Mouse (Mus musculus) liver, postnatal 0 days (tissue): ENCODE measurements around the gene Mcm9. TPM values are rescaled to one million over a fixed set of nuclear protein-coding genes. Genes with fewer than 3 reads are reported as not detected.

Experiments used
- ATAC-seq: fragments of 200-750 bp; cut with Nextera tagmentation; 2 replicates; pipeline ENCODE4 v1.8.0; 2017; ENCODE audit warnings: mild to moderate bottlenecking, moderate library complexity
- DNase-seq: peaks from one replicate; pipeline ENCODE4 v3.0.0-alpha.2; 2016
- H3K27ac ChIP-seq: fragments of 300-500 bp; sonication (generic); 2 replicates; pipeline ENCODE4 v1.5.1; 2014; ENCODE audit warnings: antibody characterized with exemption, moderate library complexity, mild to moderate bottlenecking, low read depth
- H3K27me3 ChIP-seq: fragments of 300-500 bp; sonication (generic); 2 replicates; pipeline ENCODE4 v1.6.1; 2014; ENCODE audit warnings: low read length, control low read depth, mixed read lengths; ENCODE audit not compliant: insufficient read depth
- H3K36me3 ChIP-seq: fragments of 300-500 bp; sonication (generic); replicated peaks from 2 replicates; pipeline ENCODE4 v1.6.1; 2014; ENCODE audit warnings: mild to moderate bottlenecking, control low read depth, low read length, moderate library complexity, mixed read lengths; ENCODE audit not compliant: insufficient read depth
- H3K4me1 ChIP-seq: fragments of 300-500 bp; sonication (generic); 2 replicates; pipeline ENCODE4 v1.6.1; 2014; ENCODE audit warnings: antibody characterized with exemption, mild to moderate bottlenecking, control low read depth; ENCODE audit not compliant: insufficient read depth
- H3K4me2 ChIP-seq: fragments of 300-500 bp; sonication (generic); 2 replicates; pipeline ENCODE4 v1.6.1; 2014; ENCODE audit warnings: low read depth, mild to moderate bottlenecking, low read length, moderate library complexity, mixed read lengths
- H3K4me3 ChIP-seq: fragments of 300-500 bp; sonication (generic); 2 replicates; pipeline ENCODE4 v1.5.1; 2014; ENCODE audit warnings: low read depth, low read length
- H3K9ac ChIP-seq: fragments of 300-500 bp; sonication (generic); replicated peaks from 2 replicates; pipeline ENCODE4 v1.6.1; 2014; ENCODE audit warnings: mild to moderate bottlenecking, moderate library complexity
- H3K9me3 ChIP-seq: fragments of 300-500 bp; sonication (generic); 2 replicates; pipeline ENCODE4 v1.6.1; 2016; ENCODE audit warnings: mild to moderate bottlenecking, control low read depth, low read length, mixed read lengths
- CTCF ChIP-seq: sonication (generic); IDR thresholded peaks from 2 replicates; pipeline ENCODE4 v1.5.1; 2016; ENCODE audit warnings: antibody characterized with exemption, low read depth
- WGBS: fragments of 180-500 bp; shearing (Covaris S2); extraction: QIAGEN DNeasy Blood & Tissue Kit; methylation state at CpG from one replicate; pipeline ENCODE4 v1.1.7; 2014; ENCODE audit not compliant: insufficient replicate concordance; 5-methylcytosine and 5-hydroxymethylcytosine counted together
- polyA plus RNA-seq: library from polyadenylated mRNA; unstranded; fragments of >200 nt; fragmentation: Nextera tagmentation; extraction: Ambion mirVana; gene quantifications from 2 replicates; pipeline ENCODE4 v1.2.1, GENCODE M21; 2015

Mcm9 gene
- polyA plus RNA-seq, 1 experiment from 2014 or later: 3.0 TPM

DNA sequence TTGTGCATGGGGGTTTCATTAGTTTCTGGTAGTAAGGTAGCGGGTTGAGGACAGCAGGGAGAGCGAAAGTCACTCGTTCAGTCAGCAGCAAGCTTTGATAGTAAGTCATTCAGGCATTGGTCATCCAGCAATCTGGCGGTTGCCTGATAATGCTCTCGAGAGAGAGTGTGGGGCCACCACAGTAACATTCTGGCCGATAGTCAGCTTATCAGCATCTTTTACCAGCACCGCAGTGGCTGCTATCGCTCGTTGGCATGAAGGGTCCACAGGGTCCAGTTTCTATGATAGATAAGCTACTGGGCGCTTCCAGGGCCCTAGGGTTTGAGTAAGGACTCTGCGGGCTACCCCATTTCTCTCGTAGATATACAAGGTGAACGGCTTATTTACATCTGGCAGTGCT, 136.3 kb downstream of the Mcm9 start:
- no peaks in the 10 kb centered on the region for H3K4me1 ChIP-seq

More for the DNA sequence above, 136.3 kb downstream of the Mcm9 start:
- Histone ChIP-seq H3K4me2 (no peak overlapping the region), H3K9me3 (no peaks in the 10 kb centered on the region), H3K36me3 (no peaks in the 10 kb centered on the region), H3K27ac (no peak overlapping the region), H3K4me3 (no peak overlapping the region), H3K27me3 (no peaks in the 10 kb centered on the region), H3K9ac (no peak overlapping the region)
- no peak for DNase-seq
- ATAC-seq: no peak
- 76% methylated on average over 13 of the region's 13 CpGs for WGBS
- TF ChIP-seq CTCF: no peak

Other genes with a start within 250 kb of the Mcm9 start
- gene Asf1a, start 33.7 kb downstream of the Mcm9 start, polyA plus RNA-seq: 49.7 and 51.8 TPM in 2 replicates
- gene Fam184a, start 120.7 kb upstream of the Mcm9 start, polyA plus RNA-seq: 0.05 and 0.06 TPM in 2 replicates